In genomic region chr17:28922096-28922495, GRCm38 (mm10) we compare ENCODE assay signal across 24 mouse cellular contexts. TPM values are rescaled to one million over a fixed set of nuclear protein-coding genes. Genes with fewer than 3 reads are reported as not detected.
DNase-seq lines count a peak whose midpoint lies in the region; ATAC-seq and TF ChIP-seq lines count a peak whose summit lies in the region.
"Had no signal": no experiment of that assay in that cellular context is flagged by ENCODE, and none has a peak within 500 bp of the region (broad histone marks: within the 10 kb centered on the region; RNA-seq: fewer than 3 reads in every experiment).

No protein-coding gene starts in this region.

- no peaks in the 10 kb centered on the region for H3K36me3 ChIP-seq in liver, embryonic 12.5 days
- no peaks in the 10 kb centered on the region for H3K36me3 ChIP-seq in liver, postnatal 0 days (replicated peaks; ENCODE audit: insufficient read depth, low read length)
- H3K36me3 ChIP-seq in splenic B cell, adult 2 months (ENCODE audit: control insufficient read depth, insufficient read depth, low read length, poor library complexity, severe bottlenecking): no peaks in the 10 kb centered on the region
- no peaks in the 10 kb centered on the region for H3K36me3 ChIP-seq in hindbrain, embryonic 10.5 days
- H3K36me3 ChIP-seq: embryonic facial prominence, embryonic 12.5 days; forebrain, embryonic 15.5 days; heart, embryonic 13.5 days; hindbrain, embryonic 13.5 days had no signal

- 23% methylated on average over 6 of the region's 6 CpGs for WGBS in liver, embryonic 12.5 days (ENCODE audit: insufficient replicate concordance)
- WGBS in liver, postnatal 0 days (ENCODE audit: insufficient replicate concordance): 25% methylated on average over 6 of the region's 6 CpGs
- WGBS in hindbrain, embryonic 10.5 days: 75% methylated on average over 6 of the region's 6 CpGs

- DNase-seq in liver, postnatal 0 days: no peak
- DNase-seq in 416B (ENCODE audit: low read depth): peak; percentile 62
- peak; percentile 37 for DNase-seq in splenic B cell, adult 2 months (ENCODE audit: low read depth, low spot score)
- no peak for DNase-seq in hindbrain, embryonic 10.5 days (ENCODE audit: low spot score)
- no peak for DNase-seq in thymus, postnatal 0 days (ENCODE audit: low spot score)
- DNase-seq: adrenal gland, postnatal 10 days; cerebellum, adult 11 months; cerebellum, adult 8-10 months; cerebellum, postnatal 14 days; gastrocnemius, postnatal 14 days; heart, postnatal 4 days had no signal

- H3K27ac ChIP-seq in liver, embryonic 12.5 days: no peak overlapping the region
- H3K27ac ChIP-seq in liver, postnatal 0 days (ENCODE audit: low read depth): no peak overlapping the region
- H3K27ac ChIP-seq in hindbrain, embryonic 10.5 days: no peak overlapping the region
- H3K27ac ChIP-seq: embryonic facial prominence, embryonic 12.5 days; forebrain, embryonic 15.5 days; heart, embryonic 13.5 days; hindbrain, embryonic 13.5 days; hindbrain, postnatal 0 days had no signal

- no peak for TF ChIP-seq CTCF in liver, postnatal 0 days (IDR thresholded peaks at IDR 0.05; ENCODE audit: low read depth)

- 0 out of 2 replicates have a peak, but pooled peaks cover 13% of the 10 kb centered on the region for H3K27me3 ChIP-seq in liver, embryonic 12.5 days (replicated peaks)
- H3K27me3 ChIP-seq in liver, postnatal 0 days (ENCODE audit: insufficient read depth, low read length): no peaks in the 10 kb centered on the region
- no peaks in the 10 kb centered on the region for H3K27me3 ChIP-seq in splenic B cell, adult 2 months (ENCODE audit: control insufficient read depth, insufficient read depth, low read length, poor library complexity, severe bottlenecking)
- no peaks in the 10 kb centered on the region for H3K27me3 ChIP-seq in hindbrain, embryonic 10.5 days (ENCODE audit: insufficient read depth, poor library complexity, severe bottlenecking)
- H3K27me3 ChIP-seq: embryonic facial prominence, embryonic 12.5 days; forebrain, embryonic 15.5 days; heart, embryonic 13.5 days; hindbrain, embryonic 13.5 days had no signal

- peaks cover 23% of the 10 kb centered on the region for H3K4me1 ChIP-seq in liver, embryonic 12.5 days
- no peaks in the 10 kb centered on the region; the same call in 1 of the 2 replicates for H3K4me1 ChIP-seq in liver, postnatal 0 days (ENCODE audit: insufficient read depth)
- H3K4me1 ChIP-seq in hindbrain, embryonic 10.5 days (replicated peaks): peaks cover 32% of the 10 kb centered on the region
- H3K4me1 ChIP-seq: forebrain, embryonic 15.5 days had no signal

- H3K9me3 ChIP-seq in liver, embryonic 12.5 days (replicated peaks): no peaks in the 10 kb centered on the region
- no peaks in the 10 kb centered on the region for H3K9me3 ChIP-seq in liver, postnatal 0 days (ENCODE audit: low read length)
- no peaks in the 10 kb centered on the region for H3K9me3 ChIP-seq in hindbrain, embryonic 10.5 days
- H3K9me3 ChIP-seq: embryonic facial prominence, embryonic 12.5 days; forebrain, embryonic 15.5 days; heart, embryonic 13.5 days; hindbrain, embryonic 13.5 days had no signal

- H3K4me3 ChIP-seq in liver, embryonic 12.5 days: no peak overlapping the region
- H3K4me3 ChIP-seq in liver, postnatal 0 days (ENCODE audit: low read depth, low read length): no peak overlapping the region
- H3K4me3 ChIP-seq in hindbrain, embryonic 10.5 days: no peak overlapping the region
- H3K4me3 ChIP-seq: embryonic facial prominence, embryonic 12.5 days; forebrain, embryonic 15.5 days; heart, embryonic 13.5 days; hindbrain, embryonic 13.5 days had no signal

- no peak overlapping the region for H3K4me2 ChIP-seq in liver, embryonic 12.5 days
- no peak overlapping the region for H3K4me2 ChIP-seq in liver, postnatal 0 days (ENCODE audit: low read depth, low read length)
- H3K4me2 ChIP-seq: embryonic facial prominence, embryonic 12.5 days; forebrain, embryonic 15.5 days; heart, embryonic 13.5 days; hindbrain, embryonic 13.5 days had no signal

- H3K9ac ChIP-seq in liver, embryonic 12.5 days: 0 out of 2 replicates have a peak overlapping the region, but pooled peaks have one; percentile 17
- no peak overlapping the region for H3K9ac ChIP-seq in liver, postnatal 0 days (replicated peaks)
- H3K9ac ChIP-seq: embryonic facial prominence, embryonic 12.5 days; forebrain, embryonic 15.5 days; heart, embryonic 13.5 days; hindbrain, embryonic 13.5 days had no signal

- no peak for ATAC-seq in liver, embryonic 12.5 days
- ATAC-seq in liver, postnatal 0 days: no peak
- ATAC-seq in megakaryocyte, adult 5-6 weeks (ENCODE audit: poor library complexity, severe bottlenecking): peak; percentile 65
- ATAC-seq: forebrain, embryonic 15.5 days; hindbrain, postnatal 0 days had no signal

- no peak for TF ChIP-seq EP300 in liver, postnatal 0 days (IDR thresholded peaks at IDR 0.05; ENCODE audit: low read depth)

RNA-seq across cellular contexts. Expression of gene 4930539E08Rik, which starts 7.0 kb away (rescaled TPM):
- polyA plus RNA-seq in liver, embryonic 12.5 days (2016; fragmentation: Nextera tagmentation; extraction: Ambion mirVana): 0.17 and 0.25 TPM in 2 replicates
- polyA plus RNA-seq in liver, postnatal 0 days (2015; fragmentation: Nextera tagmentation; extraction: Ambion mirVana): 0.08 and 0.09 TPM in 2 replicates
- 0.18 TPM in 1 of 2 replicates, not detected in the other for total RNA-seq in megakaryocyte, adult 5-6 weeks (2015)
- 0.08 and 0.40 TPM in 2 replicates for total RNA-seq in megakaryocyte, adult 5-6 weeks (2017)
- 0.07 and 0.31 TPM in 2 replicates for polyA plus RNA-seq in hindbrain, embryonic 10.5 days (2016; fragmentation: Nextera tagmentation; extraction: Ambion mirVana)
- polyA plus RNA-seq in thymus, postnatal 0 days (2015; fragmentation: Nextera tagmentation; extraction: Ambion mirVana): 1.4 and 2.2 TPM in 2 replicates

RNA-seq across cellular contexts. Expression of gene Pxt1, which starts 21.5 kb away (rescaled TPM):
- polyA plus RNA-seq in liver, embryonic 12.5 days (2016; fragmentation: Nextera tagmentation; extraction: Ambion mirVana): 0.51 and 0.73 TPM in 2 replicates
- polyA plus RNA-seq in liver, postnatal 0 days (2015; fragmentation: Nextera tagmentation; extraction: Ambion mirVana): 0.14 and 0.29 TPM in 2 replicates
- total RNA-seq in megakaryocyte, adult 5-6 weeks (2015): 0.74 and 1.2 TPM in 2 replicates
- total RNA-seq in megakaryocyte, adult 5-6 weeks (2017): 0.44 and 0.49 TPM in 2 replicates
- 0.16 and 0.26 TPM in 2 replicates for polyA plus RNA-seq in hindbrain, embryonic 10.5 days (2016; fragmentation: Nextera tagmentation; extraction: Ambion mirVana)
- polyA plus RNA-seq in thymus, postnatal 0 days (2015; fragmentation: Nextera tagmentation; extraction: Ambion mirVana): not detected in 2 replicates
- total RNA-seq: gastrocnemius, postnatal 14 days; heart, postnatal 4 days; hindbrain, postnatal 0 days; MEL had no signal
- polyA plus RNA-seq: brain, embryonic 14.5 days; C2C12; cortical plate, adult 2 months; embryonic facial prominence, embryonic 12.5 days; forebrain, embryonic 15.5 days; frontal cortex, adult 2 months; heart, postnatal 0 days; hindbrain, embryonic 13.5 days; hindbrain, postnatal 0 days had no signal

RNA-seq across cellular contexts. Expression of gene Kctd20, which starts 29.7 kb away (rescaled TPM):
- polyA plus RNA-seq in liver, embryonic 12.5 days (2016; fragmentation: Nextera tagmentation; extraction: Ambion mirVana): 87.0 and 92.4 TPM in 2 replicates
- polyA plus RNA-seq in liver, postnatal 0 days (2015; fragmentation: Nextera tagmentation; extraction: Ambion mirVana): 38.6 and 39.5 TPM in 2 replicates
- 130 and 131 TPM in 2 replicates for total RNA-seq in megakaryocyte, adult 5-6 weeks (2015)
- total RNA-seq in megakaryocyte, adult 5-6 weeks (2017): 203 and 222 TPM in 2 replicates
- polyA plus RNA-seq in hindbrain, embryonic 10.5 days (2016; fragmentation: Nextera tagmentation; extraction: Ambion mirVana): 103 and 111 TPM in 2 replicates
- 64.7 and 65.8 TPM in 2 replicates for polyA plus RNA-seq in thymus, postnatal 0 days (2015; fragmentation: Nextera tagmentation; extraction: Ambion mirVana)

Comparison
In these comparisons a context has a peak if more than half of its experiments do, and no peak if none do; other contexts are left out.
1. DNase-seq: peak in 416B (single experiment) and splenic B cell, adult 2 months (single experiment); none in liver, postnatal 0 days (single experiment), hindbrain, embryonic 10.5 days (single experiment) and thymus, postnatal 0 days (single experiment).